Comparison of ENCODE assay signal across 16 mouse cellular contexts in genomic region chr1:188896906-188897551, GRCm38 (mm10).
"Had no signal": no experiment of that assay in that cellular context is flagged by ENCODE, and none has a peak within 500 bp of the region (broad histone marks: within the 10 kb centered on the region; RNA-seq: fewer than 3 reads in every experiment).

No protein-coding gene starts in this region.

- H3K4me3 ChIP-seq: kidney, embryonic 15.5 days; left cerebral cortex, adult 2 months; limb, embryonic 10.5 days; midbrain, embryonic 10.5 days; myocyte; neural tube, embryonic 15.5 days had no signal

- DNase-seq: kidney, adult 2 months; kidney, postnatal 14 days; lung, adult 2 months; lung, postnatal 4 days; midbrain, embryonic 14.5 days; right cerebral cortex, adult 18-20 months; right cerebral cortex, postnatal 25 days; thymus, adult 18-20 months; thymus, postnatal 14 days had no signal

- H3K9me3 ChIP-seq: kidney, embryonic 15.5 days; limb, embryonic 10.5 days; midbrain, embryonic 10.5 days; neural tube, embryonic 15.5 days had no signal

- H3K27ac ChIP-seq: kidney, embryonic 15.5 days; left cerebral cortex, adult 2 months; limb, embryonic 10.5 days; midbrain, embryonic 10.5 days; neural tube, embryonic 15.5 days had no signal

- H3K36me3 ChIP-seq: kidney, embryonic 15.5 days; limb, embryonic 10.5 days; midbrain, embryonic 10.5 days; neural tube, embryonic 15.5 days had no signal

- H3K4me1 ChIP-seq: kidney, embryonic 15.5 days; neural tube, embryonic 15.5 days had no signal

- H3K4me2 ChIP-seq: kidney, embryonic 15.5 days; neural tube, embryonic 15.5 days had no signal

- H3K9ac ChIP-seq: kidney, embryonic 15.5 days; neural tube, embryonic 15.5 days had no signal

- H3K27me3 ChIP-seq: kidney, embryonic 15.5 days; neural tube, embryonic 15.5 days had no signal

- ATAC-seq: lung, postnatal 0 days had no signal
